Mouse (Mus musculus): Measurements from ENCODE around the gene Lrr1.
A peak's percentile ranks its signal among the peaks of the same experiment; 100 is the strongest.
"Not testable (repeated sequence)": the region's sequence is repeated elsewhere in the genome, so short reads cannot be mapped to it uniquely, and the experiment has no call there.

Lrr1 gene

GRCm38 (mm10) chr12:69163586-69163985 lies 5.0 kb upstream of the Lrr1 start:
- DNase-seq (ENCODE audit: low spot score in 2 of 2), result not testable (repeated sequence)

GRCm38 (mm10) chr12:69164904-69165303 lies 3.7 kb upstream of the Lrr1 start:
- DNase-seq (ENCODE audit: low spot score in 2 of 2), result no peak

- DNase-seq (ENCODE audit: low spot score in 2 of 2), result not testable (repeated sequence)
Observed at GRCm38 (mm10) chr12:69166861-69167581, 1.6 kb upstream of the Lrr1 start.

GRCm38 (mm10) chr12:69167656-69168460 lies 756 bp upstream of the Lrr1 start:
- DNase-seq (ENCODE audit: low spot score in 2 of 2), result no peak

- no peak for DNase-seq (ENCODE audit: low spot score in 2 of 2)
Observed at GRCm38 (mm10) chr12:69171307-69171706, 2.7 kb downstream of the Lrr1 start.

- no peak for DNase-seq (ENCODE audit: low spot score in 2 of 2)
Observed at GRCm38 (mm10) chr12:69175975-69176374, 7.4 kb downstream of the Lrr1 start.

GRCm38 (mm10) chr12:69177526-69177925 lies 8.9 kb downstream of the Lrr1 start:
- no peak for DNase-seq (ENCODE audit: low spot score in 2 of 2)

GRCm38 (mm10) chr12:69179371-69179770 lies 10.8 kb downstream of the Lrr1 start:
- no peak for DNase-seq (ENCODE audit: low spot score in 2 of 2)

GRCm38 (mm10) chr12:69181800-69182199 lies 13.2 kb downstream of the Lrr1 start:
- no peak for DNase-seq (ENCODE audit: low spot score in 2 of 2)

GRCm38 (mm10) chr12:69183583-69184308 lies 15.1 kb downstream of the Lrr1 start, which contains the start of the genes Rpl36al and Mgat2:
Gene Rpl36al, minus strand, starts transcription at chr12:69184083.
Gene Mgat2, plus strand, starts transcription at chr12:69184157.
- DNase-seq (ENCODE audit: low spot score in 2 of 2), result peak; percentile 97 to 98

GRCm38 (mm10) chr12:69184342-69185295 lies 16.0 kb downstream of the Lrr1 start:
- peak in 1 of 2 experiments; percentile 60 for DNase-seq (ENCODE audit: low spot score in 2 of 2)

GRCm38 (mm10) chr12:69185371-69185770 lies 16.8 kb downstream of the Lrr1 start:
- DNase-seq (ENCODE audit: low spot score in 2 of 2), result no peak

GRCm38 (mm10) chr12:69186811-69187471 lies 18.3 kb downstream of the Lrr1 start:
- no peak for DNase-seq (ENCODE audit: low spot score in 2 of 2)

- DNase-seq (ENCODE audit: low spot score in 2 of 2), result no peak
Observed at GRCm38 (mm10) chr12:69190074-69190473, 21.5 kb downstream of the Lrr1 start.

GRCm38 (mm10) chr12:69190522-69190921 lies 21.9 kb downstream of the Lrr1 start:
- no peak for DNase-seq (ENCODE audit: low spot score in 2 of 2)

- no peak for DNase-seq (ENCODE audit: low spot score in 2 of 2)
Observed at GRCm38 (mm10) chr12:69191396-69191795, 22.8 kb downstream of the Lrr1 start.

GRCm38 (mm10) chr12:69192637-69193036 lies 24.0 kb downstream of the Lrr1 start:
- no peak for DNase-seq (ENCODE audit: low spot score in 2 of 2)

GRCm38 (mm10) chr12:69196444-69197377 lies 28.1 kb downstream of the Lrr1 start, which contains the start of gene Gm49383:
Gene Gm49383, minus strand, starts transcription at chr12:69197104.
- peak; percentile 65 to 74 for DNase-seq (ENCODE audit: low spot score in 2 of 2)
